Mouse (Mus musculus) embryonic facial prominence, embryonic 12.5 days (tissue): ENCODE results near the gene Hibadh. TPM values are rescaled to one million over a fixed set of nuclear protein-coding genes. Genes with fewer than 3 reads are reported as not detected.

Source experiments
- ATAC-seq: fragments of 200-750 bp; cut with Nextera tagmentation; 2 replicates; pipeline ENCODE4 v1.8.0; 2017; ENCODE audit not compliant: insufficient number of reproducible peaks, insufficient read depth, low FRiP score, low TSS enrichment
- H3K27ac ChIP-seq: fragments of 300-500 bp; sonication (generic); 2 replicates; pipeline ENCODE4 v1.5.1; 2016; ENCODE audit warnings: mild to moderate bottlenecking
- H3K27me3 ChIP-seq: fragments of 300-500 bp; sonication (generic); 2 replicates; pipeline ENCODE4 v1.6.1; 2016; ENCODE audit warnings: mild to moderate bottlenecking, moderate library complexity
- H3K36me3 ChIP-seq: fragments of 300-500 bp; sonication (generic); 2 replicates; pipeline ENCODE4 v1.6.1; 2016; ENCODE audit warnings: mild to moderate bottlenecking
- H3K4me1 ChIP-seq: fragments of 300-500 bp; sonication (generic); 2 replicates; pipeline ENCODE4 v1.6.1; 2016
- H3K4me2 ChIP-seq: fragments of 300-500 bp; sonication (generic); replicated peaks from 2 replicates; pipeline ENCODE4 v1.6.1; 2016; ENCODE audit warnings: mild to moderate bottlenecking, moderate library complexity
- H3K4me3 ChIP-seq: fragments of 300-500 bp; sonication (generic); 2 replicates; pipeline ENCODE4 v1.5.1; 2016; ENCODE audit warnings: mild to moderate bottlenecking
- H3K9ac ChIP-seq: fragments of 300-500 bp; sonication (generic); 2 replicates; pipeline ENCODE4 v1.6.1; 2016; ENCODE audit warnings: mild to moderate bottlenecking, moderate library complexity
- H3K9me3 ChIP-seq: fragments of 300-500 bp; sonication (generic); 2 replicates; pipeline ENCODE4 v1.6.1; 2016; ENCODE audit warnings: mild to moderate bottlenecking, moderate library complexity
- WGBS: fragments of 180-500 bp; shearing (Covaris S2); methylation state at CpG from one replicate; pipeline ENCODE4 v1.1.7; 2016; 5-methylcytosine and 5-hydroxymethylcytosine counted together
- polyA plus RNA-seq: library from polyadenylated mRNA; unstranded; fragments of >200 nt; fragmentation: Nextera tagmentation; extraction: Ambion mirVana; gene quantifications from 2 replicates; pipeline ENCODE4 v1.2.1, GENCODE M21; 2016

Hibadh gene
- polyA plus RNA-seq, 1 experiment from 2014 or later: 79.8 TPM

DNA sequence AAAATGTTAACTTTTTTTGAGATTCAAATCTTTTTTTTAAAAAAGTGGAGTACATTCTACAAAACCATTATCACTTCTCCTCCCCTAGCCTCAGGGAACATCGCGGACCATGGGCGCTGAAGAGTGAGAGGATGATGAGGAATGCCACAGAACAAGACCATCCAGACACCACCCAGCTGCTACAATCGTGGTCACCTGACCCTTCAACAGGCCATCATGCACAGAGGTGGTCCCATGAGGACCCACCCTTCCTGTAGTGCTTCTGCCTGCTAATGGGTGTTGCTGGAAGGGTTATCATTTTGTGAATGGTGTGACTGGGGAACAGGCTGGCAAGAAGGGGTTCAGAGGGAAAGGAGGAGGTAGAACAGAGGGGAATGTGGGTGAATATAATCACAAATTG, 2.9 kb downstream of the Hibadh start:
- Histone ChIP-seq H3K4me2 (no peak overlapping the region), H3K9ac (no peak overlapping the region), H3K27ac (no peak overlapping the region), H3K4me1 (peaks cover 6% of the 10 kb centered on the region; the same call in 1 of the 2 replicates), H3K9me3 (no peaks in the 10 kb centered on the region), H3K36me3 (no peaks in the 10 kb centered on the region), H3K4me3 (no peak overlapping the region), H3K27me3 (no peaks in the 10 kb centered on the region)
- no peak for ATAC-seq
- WGBS: 80% methylated on average over 4 of the region's 4 CpGs

DNA sequence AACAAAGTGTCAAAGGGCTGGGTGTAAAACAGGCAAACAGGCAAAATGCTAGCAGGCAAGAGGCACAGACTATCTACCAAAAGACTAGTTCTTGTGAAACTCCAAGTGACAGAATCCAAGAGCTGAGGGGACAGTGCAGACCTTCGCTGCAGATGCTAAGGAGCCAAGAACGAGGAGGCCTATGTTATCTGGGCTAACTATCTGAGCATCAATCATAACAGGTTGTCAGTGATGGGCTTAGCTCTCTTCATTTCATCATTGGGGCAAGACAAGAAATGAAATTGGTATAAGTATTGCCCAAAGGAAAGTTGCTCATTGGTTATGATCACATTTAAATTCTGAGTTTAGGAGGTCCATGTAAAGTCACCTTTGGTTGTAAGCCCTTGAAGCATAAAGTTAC, 4.8 kb downstream of the Hibadh start:
- no peak overlapping the region for H3K9ac ChIP-seq
- H3K27ac ChIP-seq: no peak overlapping the region
- no peaks in the 10 kb centered on the region for H3K36me3 ChIP-seq
- H3K4me3 ChIP-seq: no peak overlapping the region
- no peaks in the 10 kb centered on the region for H3K9me3 ChIP-seq
- WGBS: 87% methylated on average over 2 of the region's 2 CpGs
- ATAC-seq: no peak
- H3K4me2 ChIP-seq: no peak overlapping the region
- peaks cover 6% of the 10 kb centered on the region; the same call in 1 of the 2 replicates for H3K4me1 ChIP-seq
- no peaks in the 10 kb centered on the region for H3K27me3 ChIP-seq

DNA sequence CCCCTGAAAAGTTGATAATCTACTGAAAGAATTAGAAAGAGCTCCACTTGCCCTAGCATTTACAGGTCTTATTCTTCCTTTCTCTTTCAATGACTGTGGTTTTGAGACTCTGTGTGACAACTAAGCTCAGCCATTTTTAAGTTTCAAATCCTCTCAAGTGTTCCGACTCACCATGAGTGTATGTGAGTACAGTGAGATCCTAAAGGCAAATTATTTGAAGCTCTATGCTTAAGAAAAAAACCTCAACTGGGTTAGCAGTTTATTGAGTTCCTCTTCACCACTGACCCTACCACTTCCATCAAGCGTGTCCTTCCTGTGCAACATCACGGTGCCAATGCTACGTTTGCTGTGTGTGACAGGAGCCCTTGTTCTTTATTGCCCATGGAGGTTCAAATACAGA, 9.6 kb downstream of the Hibadh start:
- no peak overlapping the region for H3K27ac ChIP-seq

DNA sequence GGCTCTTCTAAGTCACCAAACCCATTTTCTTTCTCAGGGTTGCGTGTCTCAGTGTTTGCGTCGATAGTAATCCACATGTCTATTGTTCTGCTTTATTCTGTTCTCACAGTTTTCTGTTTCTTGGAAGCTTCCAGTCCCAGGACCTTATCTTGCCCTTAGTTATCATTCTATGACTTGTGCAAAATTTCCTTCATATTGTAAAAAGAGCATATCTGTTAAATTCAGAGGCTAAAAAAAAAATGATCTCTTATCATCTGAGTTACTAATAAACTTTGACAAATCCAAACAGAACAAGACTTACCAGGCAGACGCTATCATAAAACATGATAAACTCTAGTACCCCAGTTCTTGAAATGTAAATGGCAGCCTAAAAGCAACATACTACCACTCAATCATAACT, 11.0 kb downstream of the Hibadh start:
- no peak for ATAC-seq
- 98% methylated on average over 4 of the region's 4 CpGs for WGBS
- no peak overlapping the region for H3K27ac ChIP-seq

More for the DNA sequence above, 9.6 kb downstream of the Hibadh start:
- 92% methylated on average over 4 of the region's 4 CpGs for WGBS
- ATAC-seq: no peak
- Histone ChIP-seq H3K36me3 (peaks cover 3% of the 10 kb centered on the region; the same call in 1 of the 2 replicates), H3K9me3 (no peaks in the 10 kb centered on the region), H3K27me3 (no peaks in the 10 kb centered on the region), H3K9ac (no peak overlapping the region), H3K4me1 (no peaks in the 10 kb centered on the region), H3K4me2 (no peak overlapping the region), H3K4me3 (no peak overlapping the region)

DNA sequence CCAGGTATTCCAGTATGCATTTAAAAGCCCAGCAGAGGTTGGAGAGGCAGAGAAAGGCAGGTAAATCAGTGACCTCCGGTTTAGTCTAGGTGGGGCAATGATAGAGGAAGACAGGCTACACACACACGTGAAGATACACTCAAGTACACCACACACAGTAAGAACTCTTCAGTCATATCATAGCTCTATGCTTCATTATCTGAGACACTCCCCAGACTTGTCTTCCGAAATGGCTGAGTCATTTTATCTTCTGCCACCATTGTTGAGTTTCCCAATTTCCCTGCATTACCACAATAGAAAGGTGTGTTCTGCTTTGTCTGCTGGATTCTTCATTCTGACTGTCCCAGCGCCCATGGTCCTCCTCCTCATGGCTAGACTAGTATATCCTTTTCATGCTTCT, 13.5 kb downstream of the Hibadh start:
- H3K9me3 ChIP-seq: no peaks in the 10 kb centered on the region
- no peaks in the 10 kb centered on the region for H3K4me1 ChIP-seq
- 89% methylated on average over 4 of the region's 4 CpGs for WGBS
- no peak overlapping the region for H3K27ac ChIP-seq
- no peak overlapping the region for H3K4me3 ChIP-seq
- no peak overlapping the region for H3K9ac ChIP-seq
- no peak for ATAC-seq
- no peak overlapping the region for H3K4me2 ChIP-seq
- no peaks in the 10 kb centered on the region for H3K27me3 ChIP-seq
- peaks cover 3% of the 10 kb centered on the region; the same call in 1 of the 2 replicates for H3K36me3 ChIP-seq

More for the DNA sequence above, 11.0 kb downstream of the Hibadh start:
- Histone ChIP-seq H3K36me3 (peaks cover 3% of the 10 kb centered on the region; the same call in 1 of the 2 replicates), H3K27me3 (no peaks in the 10 kb centered on the region), H3K9me3 (no peaks in the 10 kb centered on the region), H3K9ac (no peak overlapping the region), H3K4me2 (no peak overlapping the region), H3K4me1 (no peaks in the 10 kb centered on the region), H3K4me3 (no peak overlapping the region)

DNA sequence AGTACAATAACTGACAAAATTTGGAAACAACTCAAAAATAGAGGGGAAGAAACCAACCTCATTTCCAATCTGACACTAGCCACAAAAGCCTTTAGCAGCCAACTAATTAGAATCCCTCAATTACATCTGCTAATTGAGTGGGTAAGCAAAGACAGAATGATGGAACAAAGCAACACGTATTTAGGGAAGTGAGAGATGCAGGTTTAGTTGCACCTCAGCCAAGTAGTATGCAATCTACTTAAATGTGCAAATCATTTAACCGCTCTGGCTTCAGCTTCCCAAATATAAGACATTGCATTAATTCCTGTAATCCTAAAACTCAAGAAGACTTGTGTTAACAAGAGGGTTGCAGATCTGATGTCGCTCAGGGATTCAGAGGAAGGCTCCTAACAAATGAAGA, 16.4 kb downstream of the Hibadh start:
- H3K36me3 ChIP-seq: peaks cover 7% of the 10 kb centered on the region; the same call in 1 of the 2 replicates
- H3K27ac ChIP-seq: no peak overlapping the region
- no peaks in the 10 kb centered on the region for H3K4me1 ChIP-seq
- no peak for ATAC-seq
- H3K9ac ChIP-seq: no peak overlapping the region
- 94% methylated on average over 3 of the region's 3 CpGs for WGBS
- H3K9me3 ChIP-seq: no peaks in the 10 kb centered on the region
- no peak overlapping the region for H3K4me3 ChIP-seq
- H3K27me3 ChIP-seq: no peaks in the 10 kb centered on the region
- no peak overlapping the region for H3K4me2 ChIP-seq

DNA sequence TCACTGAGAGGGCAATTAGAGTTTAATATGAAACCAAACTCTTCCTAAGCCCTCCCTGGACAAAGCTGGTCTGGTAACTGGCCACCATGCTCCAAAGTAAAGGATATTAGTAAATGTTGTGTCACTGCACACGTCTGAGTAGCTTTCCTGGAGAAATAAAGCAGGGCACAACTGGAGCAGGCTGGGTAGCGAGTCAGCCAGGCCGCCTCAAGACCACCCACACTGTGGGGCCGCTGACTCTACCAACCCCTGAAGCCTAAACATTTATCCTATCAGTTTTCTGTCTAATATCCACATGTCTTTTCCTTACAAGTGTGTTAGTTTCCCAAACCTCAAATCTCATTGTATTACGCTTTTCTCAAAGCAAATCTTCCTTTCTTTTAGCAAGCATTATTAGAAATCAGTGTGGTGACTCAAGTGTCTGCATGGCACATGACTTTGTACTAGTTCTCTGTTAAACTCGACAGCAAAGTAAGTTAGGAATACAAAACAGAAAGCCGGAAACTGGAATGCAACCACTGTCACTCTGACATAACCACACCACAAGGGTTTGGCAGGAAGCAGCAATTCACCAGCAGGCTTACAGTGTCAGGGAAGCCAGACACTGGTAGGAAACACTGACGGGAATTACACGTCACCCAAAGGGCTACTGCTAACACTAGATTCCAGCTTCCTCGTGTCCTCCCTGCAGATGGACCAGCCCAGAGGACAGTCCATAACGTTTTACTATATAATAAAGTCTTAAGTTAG, 18.3 kb downstream of the Hibadh start:
- Histone ChIP-seq H3K27ac (peak overlapping the region; percentile 26; the same call in 1 of the 2 replicates), H3K9ac (no peak overlapping the region), H3K36me3 (peaks cover 15% of the 10 kb centered on the region; the same call in 1 of the 2 replicates), H3K9me3 (no peaks in the 10 kb centered on the region), H3K27me3 (no peaks in the 10 kb centered on the region), H3K4me1 (no peaks in the 10 kb centered on the region), H3K4me2 (no peak overlapping the region), H3K4me3 (no peak overlapping the region)
- 65% methylated on average over 11 of the region's 11 CpGs for WGBS
- no peak for ATAC-seq

DNA sequence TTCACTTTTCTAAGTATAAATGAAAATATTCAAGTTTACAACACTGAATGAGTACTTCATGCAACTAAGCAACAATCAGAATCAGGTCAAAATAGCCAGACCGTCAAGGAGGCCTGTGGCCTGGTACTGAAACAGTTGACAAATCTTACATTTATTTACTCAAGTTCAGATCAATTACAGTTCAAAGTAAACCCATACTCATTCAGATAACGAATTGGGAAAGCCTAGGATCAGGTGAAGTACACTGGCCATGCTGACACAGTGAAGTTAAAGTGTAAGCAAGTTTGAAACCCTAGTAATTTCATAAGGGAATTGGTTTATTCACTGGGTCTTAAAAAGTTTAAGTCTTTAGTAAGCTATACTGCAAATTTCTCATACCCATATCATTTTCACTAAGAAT, 20.1 kb downstream of the Hibadh start:
- peaks cover 17% of the 10 kb centered on the region; the same call in 1 of the 2 replicates for H3K36me3 ChIP-seq
- no peak for ATAC-seq
- no peak overlapping the region for H3K4me3 ChIP-seq
- no peaks in the 10 kb centered on the region for H3K9me3 ChIP-seq
- H3K4me1 ChIP-seq: no peaks in the 10 kb centered on the region
- no peak overlapping the region for H3K9ac ChIP-seq
- no peaks in the 10 kb centered on the region for H3K27me3 ChIP-seq
- no peak overlapping the region for H3K4me2 ChIP-seq
- 77% methylated on average over 2 of the region's 2 CpGs for WGBS
- no peak overlapping the region for H3K27ac ChIP-seq

DNA sequence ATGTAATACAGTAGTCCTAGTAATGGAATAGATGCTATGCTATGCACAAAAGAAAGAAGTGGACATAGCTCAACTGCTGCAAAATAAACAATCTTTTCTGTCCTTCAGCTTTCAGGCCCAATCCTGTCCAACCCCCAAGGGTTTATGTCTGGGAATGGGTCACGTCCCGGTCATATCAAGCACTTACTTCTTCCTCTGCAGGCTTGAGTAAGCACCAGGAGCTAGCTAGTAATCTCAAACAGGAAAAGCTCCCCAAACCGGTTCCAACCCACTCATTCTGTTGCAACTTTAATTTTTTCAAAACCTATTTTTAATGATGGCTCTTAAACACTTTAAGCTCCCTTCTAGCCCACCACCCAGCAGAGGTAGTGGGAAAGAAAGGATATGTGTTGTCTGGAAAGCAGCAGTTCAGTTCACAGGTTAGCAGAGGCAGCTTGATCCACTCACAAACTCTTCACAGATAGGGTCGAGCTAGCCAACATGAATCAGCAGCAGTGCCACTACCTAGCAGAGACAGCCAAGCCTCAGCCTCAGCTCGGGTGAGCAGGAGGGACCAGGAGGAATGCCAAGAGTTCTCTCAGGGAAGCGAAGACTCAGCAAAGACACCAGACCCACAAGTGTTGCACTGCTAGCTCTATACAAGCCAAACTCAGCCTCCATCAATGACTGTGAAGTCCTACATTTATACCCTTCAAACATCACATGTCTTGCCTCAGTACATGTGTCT, 30.4 kb downstream of the Hibadh start:
- H3K9me3 ChIP-seq: no peaks in the 10 kb centered on the region
- WGBS: 70% methylated on average over 6 of the region's 6 CpGs
- ATAC-seq: no peak

DNA sequence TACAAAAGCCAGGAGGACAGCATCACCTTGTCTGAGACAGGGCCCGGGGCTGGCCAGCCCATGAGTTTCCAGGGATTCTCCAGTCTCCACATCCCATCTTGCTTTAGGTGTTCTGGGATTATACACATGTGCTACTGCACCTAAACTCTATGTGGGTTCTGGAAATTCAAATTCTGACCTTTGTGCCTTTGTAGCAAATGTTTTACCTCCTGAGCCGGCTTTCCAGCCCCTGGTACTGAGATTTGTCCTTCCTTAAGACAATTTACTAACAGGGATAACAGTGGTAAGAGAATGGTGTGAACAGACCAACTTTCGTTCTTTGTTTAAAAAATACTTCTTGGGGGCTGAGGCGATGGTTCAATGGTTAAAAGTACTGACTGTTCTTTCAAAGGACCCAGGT, 32.1 kb downstream of the Hibadh start:
- no peak overlapping the region for H3K27ac ChIP-seq
- no peak overlapping the region for H3K4me3 ChIP-seq
- no peak overlapping the region for H3K4me2 ChIP-seq
- no peak overlapping the region for H3K9ac ChIP-seq
- H3K4me1 ChIP-seq: no peaks in the 10 kb centered on the region
- H3K9me3 ChIP-seq: no peaks in the 10 kb centered on the region
- no peaks in the 10 kb centered on the region for H3K27me3 ChIP-seq
- no peaks in the 10 kb centered on the region for H3K36me3 ChIP-seq
- no peak for ATAC-seq
- 88% methylated on average over 4 of the region's 4 CpGs for WGBS

More for the DNA sequence above, 30.4 kb downstream of the Hibadh start:
- Histone ChIP-seq H3K36me3 (no peaks in the 10 kb centered on the region), H3K4me3 (no peak overlapping the region), H3K27ac (0 out of 2 replicates have a peak overlapping the region, but pooled peaks have one; percentile 41), H3K9ac (no peak overlapping the region), H3K4me2 (no peak overlapping the region), H3K27me3 (no peaks in the 10 kb centered on the region), H3K4me1 (no peaks in the 10 kb centered on the region)

DNA sequence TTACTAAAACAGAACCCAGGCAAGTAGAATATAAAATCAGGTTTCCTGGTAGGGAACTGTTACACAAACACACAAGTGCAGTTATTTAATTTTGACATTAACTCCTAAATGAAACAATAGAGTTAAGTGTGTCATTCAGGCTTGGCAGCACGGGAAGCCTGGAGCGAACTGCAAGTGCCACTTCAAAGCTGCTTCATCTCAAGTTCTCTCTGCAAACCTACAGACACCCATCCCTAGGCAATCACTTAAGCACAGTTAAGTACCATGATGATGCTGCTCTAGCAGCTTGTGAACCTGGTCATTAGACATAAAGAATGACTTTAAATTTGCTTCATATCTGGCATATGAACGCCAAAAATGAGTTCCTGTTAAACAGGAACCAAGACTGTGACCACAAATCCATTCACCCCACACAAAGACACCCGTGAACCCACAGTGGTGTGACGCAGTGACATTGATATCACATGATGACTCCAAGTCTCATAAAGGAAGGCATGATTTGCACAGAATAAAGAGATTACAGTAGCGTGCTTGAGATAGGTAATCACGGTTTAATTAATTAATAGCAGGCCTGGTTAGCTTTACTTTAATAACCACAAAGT, 33.3 kb downstream of the Hibadh start:
- ATAC-seq: no peak
- H3K27ac ChIP-seq: no peak overlapping the region
- H3K9ac ChIP-seq: no peak overlapping the region
- 83% methylated on average over 7 of the region's 7 CpGs for WGBS
- H3K4me1 ChIP-seq: no peaks in the 10 kb centered on the region
- no peak overlapping the region for H3K4me3 ChIP-seq
- no peaks in the 10 kb centered on the region for H3K9me3 ChIP-seq
- no peaks in the 10 kb centered on the region for H3K27me3 ChIP-seq
- no peaks in the 10 kb centered on the region for H3K36me3 ChIP-seq
- no peak overlapping the region for H3K4me2 ChIP-seq
